1 mouse cellular context compared by ENCODE assay signal in genomic region chr2:30133613-30134377, GRCm38 (mm10).
A peak's percentile ranks its signal among the peaks of the same experiment; 100 is the strongest.
TF ChIP-seq lines count a peak whose summit lies in the region.

TSS of gene Tbc1d13 (plus strand) at chr2:30133746.

TF ChIP-seq in MEL, 35 proteins besides CTCF, POLR2A, EP300 and RAD21 (continued from another document):
- TF ChIP-seq POLR2AphosphoS5 (IDR thresholded peaks at IDR 0.05; ENCODE audit: borderline replicate concordance, low read depth, low read length) (0 out of 2 replicates have a peak, but pooled peaks have one; percentile 86), TAL1 (IDR thresholded peaks at IDR 0.05; ENCODE audit: low read length) (no peak), CHD2 (IDR thresholded peaks at IDR 0.05; ENCODE audit: low read length) (no peak), HCFC1 (IDR thresholded peaks at IDR 0.05; ENCODE audit: low read depth, low read length) (peak; percentile 87)
